In genomic region chr9:96365271-96365872, GRCm38 (mm10) we compare ENCODE assay signal across 12 mouse cellular contexts. TPM values are rescaled to one million over a fixed set of nuclear protein-coding genes. Genes with fewer than 3 reads are reported as not detected.
A peak's percentile ranks its signal among the peaks of the same experiment; 100 is the strongest.
DNase-seq lines count a peak whose midpoint lies in the region; ATAC-seq and TF ChIP-seq lines count a peak whose summit lies in the region.
"Had no signal": no experiment of that assay in that cellular context is flagged by ENCODE, and none has a peak within 500 bp of the region (broad histone marks: within the 10 kb centered on the region; RNA-seq: fewer than 3 reads in every experiment).

No protein-coding gene starts in this region.

- DNase-seq in cerebellum, postnatal 10 days = peak; percentile 43 to 51
- no peak for DNase-seq in cerebellum, postnatal 25 days
- DNase-seq in layer of hippocampus, adult 9-11 months = peak; percentile 11
- no peak for DNase-seq in layer of hippocampus, postnatal 10 days (ENCODE audit: low spot score in 2 of 2)
- peak; percentile 73 for DNase-seq in adipocyte (ENCODE audit: low spot score)
- no peak for DNase-seq in liver, postnatal 0 days
- DNase-seq in spleen, adult 18-20 months = no peak
- DNase-seq: B cell, adult 2 months; lung, postnatal 10 days; right cerebral cortex, postnatal 25 days had no signal

- H3K9me3 ChIP-seq in liver, postnatal 0 days (ENCODE audit: low read length) = no peaks in the 10 kb centered on the region
- H3K9me3 ChIP-seq in kidney, embryonic 16.5 days (ENCODE audit: low read length) = no peaks in the 10 kb centered on the region
- H3K9me3 ChIP-seq: forebrain, embryonic 10.5 days had no signal

- H3K4me2 ChIP-seq in liver, postnatal 0 days (ENCODE audit: low read depth, low read length) = 0 out of 2 replicates have a peak overlapping the region, but pooled peaks have one; percentile 15
- H3K4me2 ChIP-seq in kidney, embryonic 16.5 days (replicated peaks; ENCODE audit: low read depth, low read length) = no peak overlapping the region

- H3K4me3 ChIP-seq in liver, postnatal 0 days (ENCODE audit: low read depth, low read length) = no peak overlapping the region
- no peak overlapping the region for H3K4me3 ChIP-seq in kidney, embryonic 16.5 days (ENCODE audit: low read length)

- no peak overlapping the region for H3K27ac ChIP-seq in liver, postnatal 0 days (ENCODE audit: low read depth)
- H3K27ac ChIP-seq in kidney, embryonic 16.5 days (ENCODE audit: low read length) = no peak overlapping the region

- H3K4me1 ChIP-seq in liver, postnatal 0 days (ENCODE audit: insufficient read depth) = peaks cover 21% of the 10 kb centered on the region
- H3K4me1 ChIP-seq in kidney, embryonic 16.5 days (ENCODE audit: insufficient read depth, low read length) = peaks cover 19% of the 10 kb centered on the region

- 54% methylated on average over 6 of the region's 6 CpGs for WGBS in liver, postnatal 0 days (ENCODE audit: insufficient replicate concordance)
- 65% methylated on average over 6 of the region's 6 CpGs for WGBS in kidney, embryonic 16.5 days

- no peak for TF ChIP-seq EP300 in liver, postnatal 0 days (IDR thresholded peaks at IDR 0.05; ENCODE audit: low read depth)

- no peak for ATAC-seq in liver, postnatal 0 days
- no peak for ATAC-seq in kidney, embryonic 16.5 days (ENCODE audit: low FRiP score, low TSS enrichment)

- TF ChIP-seq CTCF in liver, postnatal 0 days (IDR thresholded peaks at IDR 0.05; ENCODE audit: low read depth) = no peak

- 0 out of 2 replicates have a peak, but pooled peaks cover 2% of the 10 kb centered on the region for H3K36me3 ChIP-seq in liver, postnatal 0 days (replicated peaks; ENCODE audit: insufficient read depth, low read length)
- H3K36me3 ChIP-seq in kidney, embryonic 16.5 days (ENCODE audit: insufficient read depth, low read length) = no peaks in the 10 kb centered on the region

- no peaks in the 10 kb centered on the region for H3K27me3 ChIP-seq in liver, postnatal 0 days (ENCODE audit: insufficient read depth, low read length)
- no peaks in the 10 kb centered on the region for H3K27me3 ChIP-seq in kidney, embryonic 16.5 days (ENCODE audit: insufficient read depth, low read length)

- no peak overlapping the region for H3K9ac ChIP-seq in liver, postnatal 0 days (replicated peaks)
- no peak overlapping the region for H3K9ac ChIP-seq in kidney, embryonic 16.5 days (replicated peaks; ENCODE audit: low read length)

RNA-seq across cellular contexts. Expression of gene Atp1b3, which starts 1.1 kb away (rescaled TPM):
- 100 to 1,000 TPM in 1 of 2 experiments, 10 to 100 TPM in 1; 95.0 to 100 TPM for total RNA-seq in layer of hippocampus, postnatal 10 days (2021)
- polyA plus RNA-seq in liver, postnatal 0 days (2015; fragmentation: Nextera tagmentation; extraction: Ambion mirVana) = 60.3 and 60.6 TPM in 2 replicates
- polyA plus RNA-seq in kidney, embryonic 16.5 days (2015; fragmentation: Nextera tagmentation; extraction: Ambion mirVana) = 178 and 186 TPM in 2 replicates

Comparison
In these comparisons a context has a peak if more than half of its experiments do, and no peak if none do; other contexts are left out.
1. DNase-seq: peak in cerebellum, postnatal 10 days (2 of 2), layer of hippocampus, adult 9-11 months (single experiment) and adipocyte (single experiment); none in cerebellum, postnatal 25 days (0 of 2), layer of hippocampus, postnatal 10 days (0 of 2), liver, postnatal 0 days (single experiment) and spleen, adult 18-20 months (0 of 2).